Comparison of ENCODE assay signal across 9 mouse cellular contexts in genomic region chr1:39186711-39187437, GRCm38 (mm10). TPM values are rescaled to one million over a fixed set of nuclear protein-coding genes. Genes with fewer than 3 reads are reported as not detected.
DNase-seq lines count a peak whose midpoint lies in the region; ATAC-seq and TF ChIP-seq lines count a peak whose summit lies in the region.
"Had no signal": no experiment of that assay in that cellular context is flagged by ENCODE, and none has a peak within 500 bp of the region (broad histone marks: within the 10 kb centered on the region; RNA-seq: fewer than 3 reads in every experiment).

No protein-coding gene starts in this region.

- no peaks in the 10 kb centered on the region for H3K9me3 ChIP-seq in hindbrain, embryonic 10.5 days
- H3K9me3 ChIP-seq in hindbrain, postnatal 0 days (ENCODE audit: low read length), result no peaks in the 10 kb centered on the region
- no peaks in the 10 kb centered on the region for H3K9me3 ChIP-seq in lung, postnatal 0 days (ENCODE audit: low read length)
- no peaks in the 10 kb centered on the region for H3K9me3 ChIP-seq in hindbrain, embryonic 14.5 days (ENCODE audit: control insufficient read depth, low read length)

- no peak overlapping the region for H3K4me2 ChIP-seq in hindbrain, postnatal 0 days (ENCODE audit: low read depth, low read length)
- H3K4me2 ChIP-seq in lung, postnatal 0 days (replicated peaks; ENCODE audit: low read depth, low read length), result no peak overlapping the region
- no peak overlapping the region for H3K4me2 ChIP-seq in hindbrain, embryonic 14.5 days (replicated peaks)

- no peak for TF ChIP-seq CTCF in hindbrain, postnatal 0 days (IDR thresholded peaks at IDR 0.05; ENCODE audit: low read depth)
- no peak for TF ChIP-seq CTCF in lung, postnatal 0 days (IDR thresholded peaks at IDR 0.05)

- H3K27me3 ChIP-seq in hindbrain, embryonic 10.5 days (ENCODE audit: insufficient read depth, poor library complexity, severe bottlenecking), result peaks cover 13% of the 10 kb centered on the region
- no peaks in the 10 kb centered on the region; the same call in 1 of the 2 replicates for H3K27me3 ChIP-seq in hindbrain, postnatal 0 days (ENCODE audit: insufficient read depth, low read length)
- H3K27me3 ChIP-seq in lung, postnatal 0 days (replicated peaks; ENCODE audit: insufficient read depth, low read length), result no peaks in the 10 kb centered on the region
- H3K27me3 ChIP-seq in hindbrain, embryonic 14.5 days (ENCODE audit: control insufficient read depth, insufficient read depth, low read length), result peaks cover 10% of the 10 kb centered on the region

- peak; percentile 7 for DNase-seq in hindbrain, embryonic 10.5 days (ENCODE audit: low spot score)
- DNase-seq in hindbrain, postnatal 0 days (ENCODE audit: low spot score), result no peak
- DNase-seq in adipocyte (ENCODE audit: low spot score), result peak; percentile 34
- peak; percentile 74 for DNase-seq in kidney, adult 11 months
- DNase-seq in lung, postnatal 0 days (ENCODE audit: low spot score), result peak; percentile 84
- no peak for DNase-seq in layer of hippocampus, postnatal 14 days (ENCODE audit: low spot score in 2 of 2)
- no peak for DNase-seq in hindbrain, embryonic 14.5 days (ENCODE audit: low spot score)
- no peak for DNase-seq in adrenal gland, postnatal 4 days (ENCODE audit: low spot score in 2 of 2)
- DNase-seq: thymus, adult 18-20 months had no signal

- H3K4me1 ChIP-seq in hindbrain, embryonic 10.5 days (replicated peaks), result no peaks in the 10 kb centered on the region
- H3K4me1 ChIP-seq in hindbrain, postnatal 0 days (ENCODE audit: insufficient read depth, low read length), result no peaks in the 10 kb centered on the region
- H3K4me1 ChIP-seq in lung, postnatal 0 days (ENCODE audit: insufficient read depth, low read depth, low read length), result peaks cover 10% of the 10 kb centered on the region; the same call in 1 of the 2 replicates
- 0 out of 2 replicates have a peak, but pooled peaks cover 4% of the 10 kb centered on the region for H3K4me1 ChIP-seq in hindbrain, embryonic 14.5 days (replicated peaks; ENCODE audit: control insufficient read depth, insufficient read depth, low read length)

- 60% methylated on average over 6 of the region's 6 CpGs for WGBS in hindbrain, embryonic 10.5 days
- WGBS in hindbrain, postnatal 0 days, result 49% methylated on average over 6 of the region's 6 CpGs
- 33% methylated on average over 6 of the region's 6 CpGs for WGBS in lung, postnatal 0 days
- WGBS in hindbrain, embryonic 14.5 days, result 59% methylated on average over 6 of the region's 6 CpGs

- no peak overlapping the region for H3K4me3 ChIP-seq in hindbrain, embryonic 10.5 days
- no peak overlapping the region for H3K4me3 ChIP-seq in hindbrain, postnatal 0 days (ENCODE audit: low read length)
- no peak overlapping the region for H3K4me3 ChIP-seq in lung, postnatal 0 days (ENCODE audit: low read depth, low read length)
- H3K4me3 ChIP-seq in hindbrain, embryonic 14.5 days (replicated peaks; ENCODE audit: low read length), result no peak overlapping the region

- TF ChIP-seq EP300 in lung, postnatal 0 days (IDR thresholded peaks at IDR 0.05), result peak; percentile 39; the same call in 1 of the 2 replicates

- H3K9ac ChIP-seq in hindbrain, postnatal 0 days (replicated peaks; ENCODE audit: low read length), result no peak overlapping the region
- no peak overlapping the region for H3K9ac ChIP-seq in lung, postnatal 0 days (replicated peaks; ENCODE audit: low read depth)
- H3K9ac ChIP-seq in hindbrain, embryonic 14.5 days, result no peak overlapping the region

- ATAC-seq in hindbrain, postnatal 0 days, result no peak
- peak; percentile 87 for ATAC-seq in lung, postnatal 0 days
- no peak for ATAC-seq in hindbrain, embryonic 14.5 days (ENCODE audit: low FRiP score)

- H3K36me3 ChIP-seq in hindbrain, embryonic 10.5 days, result no peaks in the 10 kb centered on the region
- no peaks in the 10 kb centered on the region for H3K36me3 ChIP-seq in hindbrain, postnatal 0 days (ENCODE audit: insufficient read depth, low read length)
- no peaks in the 10 kb centered on the region for H3K36me3 ChIP-seq in lung, postnatal 0 days (ENCODE audit: insufficient read depth, low read length)
- no peaks in the 10 kb centered on the region for H3K36me3 ChIP-seq in hindbrain, embryonic 14.5 days (replicated peaks; ENCODE audit: control insufficient read depth, insufficient read depth)

- no peak overlapping the region for H3K27ac ChIP-seq in hindbrain, embryonic 10.5 days
- no peak overlapping the region for H3K27ac ChIP-seq in hindbrain, postnatal 0 days
- H3K27ac ChIP-seq in lung, postnatal 0 days (ENCODE audit: low read length), result peak overlapping the region; percentile 66
- H3K27ac ChIP-seq in hindbrain, embryonic 14.5 days, result no peak overlapping the region

RNA-seq across cellular contexts. Expression of gene Npas2, which starts 6.7 kb away (rescaled TPM):
- 0.05 and 0.21 TPM in 2 replicates for polyA plus RNA-seq in hindbrain, embryonic 10.5 days (2016; fragmentation: Nextera tagmentation; extraction: Ambion mirVana)
- 2.3 and 2.8 TPM in 2 replicates for total RNA-seq in hindbrain, postnatal 0 days (2014; rRNA removed)
- 0.80 and 1.6 TPM in 2 replicates for polyA plus RNA-seq in hindbrain, postnatal 0 days (2015; fragmentation: Nextera tagmentation; extraction: Ambion mirVana)
- 2.2 TPM in 2 replicates for polyA plus RNA-seq in lung, postnatal 0 days (2015; fragmentation: Nextera tagmentation; extraction: Ambion mirVana)
- 10 to 100 TPM; 19.4 to 20.7 TPM for total RNA-seq in layer of hippocampus, postnatal 14 days (2021)
- 0.60 and 1.2 TPM in 2 replicates for polyA plus RNA-seq in hindbrain, embryonic 14.5 days (2014; fragmentation: Nextera tagmentation; extraction: Ambion mirVana)
- 1 to 10 TPM; 8.0 to 9.5 TPM for total RNA-seq in adrenal gland, postnatal 4 days (2021)

Comparison
In these comparisons a context has a peak if more than half of its experiments do, and no peak if none do; other contexts are left out.
1. DNase-seq: peak in hindbrain, embryonic 10.5 days (single experiment), adipocyte (single experiment), kidney, adult 11 months (single experiment) and lung, postnatal 0 days (single experiment); none in hindbrain, postnatal 0 days (single experiment), layer of hippocampus, postnatal 14 days (0 of 2), hindbrain, embryonic 14.5 days (single experiment) and adrenal gland, postnatal 4 days (0 of 2).